Mouse (Mus musculus) heart, embryonic 16.5 days (tissue): ENCODE measurements around the gene Exoc4. TPM values are rescaled to one million over a fixed set of nuclear protein-coding genes. Genes with fewer than 3 reads are reported as not detected.

Experiments
- ATAC-seq: fragments of 200-750 bp; cut with Nextera tagmentation; replicated peaks from 2 replicates; pipeline ENCODE4 v1.8.0; 2017; ENCODE audit warnings: moderate number of reproducible peaks; ENCODE audit not compliant: insufficient read depth, low FRiP score; ENCODE audit errors: extremely low read depth
- H3K27ac ChIP-seq: fragments of 300-500 bp; sonication (generic); 2 replicates; pipeline ENCODE4 v1.5.1; 2014; ENCODE audit warnings: mild to moderate bottlenecking, low read length, control low read depth, moderate library complexity
- H3K27me3 ChIP-seq: fragments of 300-500 bp; sonication (generic); 2 replicates; pipeline ENCODE4 v1.6.1; 2014; ENCODE audit warnings: low read length, mixed read lengths; ENCODE audit not compliant: control insufficient read depth, insufficient read depth
- H3K36me3 ChIP-seq: fragments of 300-500 bp; sonication (generic); 2 replicates; pipeline ENCODE4 v1.6.1; 2014; ENCODE audit not compliant: control insufficient read depth, insufficient read depth
- H3K4me1 ChIP-seq: fragments of 300-500 bp; sonication (generic); 2 replicates; pipeline ENCODE4 v1.6.1; 2014; ENCODE audit warnings: low read length, mixed read lengths; ENCODE audit not compliant: control insufficient read depth, insufficient read depth
- H3K4me2 ChIP-seq: fragments of 300-500 bp; sonication (generic); 2 replicates; pipeline ENCODE4 v1.6.1; 2014; ENCODE audit warnings: low read depth, mild to moderate bottlenecking, control low read depth, low read length
- H3K4me3 ChIP-seq: fragments of 300-500 bp; sonication (generic); 2 replicates; pipeline ENCODE4 v1.5.1; 2014; ENCODE audit warnings: mild to moderate bottlenecking, control low read depth, low read length
- H3K9ac ChIP-seq: fragments of 300-500 bp; sonication (generic); 2 replicates; pipeline ENCODE4 v1.6.1; 2014; ENCODE audit warnings: low read length, control low read depth
- H3K9me3 ChIP-seq: fragments of 300-500 bp; sonication (generic); replicated peaks from 2 replicates; pipeline ENCODE4 v1.6.1; 2016; ENCODE audit warnings: low read length; ENCODE audit not compliant: control insufficient read depth
- WGBS: fragments of 180-500 bp; shearing (Covaris S2); extraction: QIAGEN DNeasy Blood & Tissue Kit; methylation state at CpG from one replicate; pipeline ENCODE4 v1.1.7; 2014; 5-methylcytosine and 5-hydroxymethylcytosine counted together
- polyA plus RNA-seq: library from polyadenylated mRNA; unstranded; fragments of >200 nt; fragmentation: Nextera tagmentation; extraction: Ambion mirVana; gene quantifications from 2 replicates; pipeline ENCODE4 v1.2.1, GENCODE M21; 2015

Exoc4 gene
- polyA plus RNA-seq, 1 experiment from 2014 or later, result 35.1 TPM

- Histone ChIP-seq H3K9ac (no peak overlapping the region), H3K4me1 (no peaks in the 10 kb centered on the region), H3K27ac (no peak overlapping the region), H3K9me3 (no peaks in the 10 kb centered on the region), H3K4me3 (no peak overlapping the region), H3K36me3 (no peaks in the 10 kb centered on the region), H3K4me2 (no peak overlapping the region), H3K27me3 (no peaks in the 10 kb centered on the region)
- WGBS, result 69% methylated on average over 2 of the region's 2 CpGs
- no peak for ATAC-seq
Observed at GRCm38 (mm10) chr6:33804775-33805174, 555.9 kb downstream of the Exoc4 start.

GRCm38 (mm10) chr6:33806072-33806782 is 557.3 kb downstream of the Exoc4 start:
- Histone ChIP-seq H3K4me2 (no peak overlapping the region), H3K9me3 (no peaks in the 10 kb centered on the region), H3K4me1 (no peaks in the 10 kb centered on the region), H3K4me3 (no peak overlapping the region), H3K27ac (no peak overlapping the region), H3K9ac (no peak overlapping the region), H3K36me3 (no peaks in the 10 kb centered on the region), H3K27me3 (no peaks in the 10 kb centered on the region)
- WGBS, result 71% methylated on average over 3 of the region's 3 CpGs
- no peak for ATAC-seq

- H3K4me3 ChIP-seq, result no peak overlapping the region
- ATAC-seq, result no peak
- no peak overlapping the region for H3K27ac ChIP-seq
- H3K4me2 ChIP-seq, result no peak overlapping the region
- H3K9ac ChIP-seq, result no peak overlapping the region
- no peaks in the 10 kb centered on the region for H3K27me3 ChIP-seq
- no peaks in the 10 kb centered on the region for H3K4me1 ChIP-seq
- WGBS, result 48% methylated on average over 2 of the region's 2 CpGs
- H3K9me3 ChIP-seq, result no peaks in the 10 kb centered on the region
- H3K36me3 ChIP-seq, result no peaks in the 10 kb centered on the region
Observed at GRCm38 (mm10) chr6:33814386-33814785, 565.5 kb downstream of the Exoc4 start.

GRCm38 (mm10) chr6:33823171-33823570 is 574.3 kb downstream of the Exoc4 start:
- Histone ChIP-seq H3K4me3 (no peak overlapping the region), H3K27me3 (no peaks in the 10 kb centered on the region), H3K36me3 (no peaks in the 10 kb centered on the region), H3K4me2 (no peak overlapping the region), H3K9ac (no peak overlapping the region), H3K9me3 (no peaks in the 10 kb centered on the region), H3K4me1 (peaks cover 18% of the 10 kb centered on the region), H3K27ac (no peak overlapping the region)
- 75% methylated on average over 2 of the region's 2 CpGs for WGBS
- ATAC-seq, result no peak

- 40% methylated on average over 6 of the region's 6 CpGs for WGBS
- no peaks in the 10 kb centered on the region for H3K36me3 ChIP-seq
- no peaks in the 10 kb centered on the region for H3K9me3 ChIP-seq
- no peak overlapping the region for H3K4me3 ChIP-seq
- H3K9ac ChIP-seq, result no peak overlapping the region
- no peak overlapping the region for H3K27ac ChIP-seq
- ATAC-seq, result no peak
- H3K27me3 ChIP-seq, result no peaks in the 10 kb centered on the region
- H3K4me1 ChIP-seq, result peaks cover 18% of the 10 kb centered on the region
- no peak overlapping the region for H3K4me2 ChIP-seq
Observed at GRCm38 (mm10) chr6:33823777-33824302, 575.0 kb downstream of the Exoc4 start.

- Histone ChIP-seq H3K36me3 (no peaks in the 10 kb centered on the region), H3K9me3 (no peaks in the 10 kb centered on the region), H3K4me2 (no peak overlapping the region), H3K27me3 (no peaks in the 10 kb centered on the region), H3K9ac (no peak overlapping the region), H3K27ac (no peak overlapping the region), H3K4me3 (no peak overlapping the region), H3K4me1 (peaks cover 5% of the 10 kb centered on the region)
- ATAC-seq, result no peak
- WGBS, result 91% methylated on average over 6 of the region's 6 CpGs
Observed at GRCm38 (mm10) chr6:33828499-33828898, 579.6 kb downstream of the Exoc4 start.

GRCm38 (mm10) chr6:33829261-33829660 is 580.4 kb downstream of the Exoc4 start:
- no peak overlapping the region for H3K9ac ChIP-seq
- H3K27me3 ChIP-seq, result no peaks in the 10 kb centered on the region
- H3K4me2 ChIP-seq, result no peak overlapping the region
- H3K4me1 ChIP-seq, result 0 out of 2 replicates have a peak, but pooled peaks cover 1% of the 10 kb centered on the region
- H3K27ac ChIP-seq, result no peak overlapping the region
- no peaks in the 10 kb centered on the region for H3K36me3 ChIP-seq
- ATAC-seq, result no peak
- H3K9me3 ChIP-seq, result no peaks in the 10 kb centered on the region
- no peak overlapping the region for H3K4me3 ChIP-seq
- WGBS, result 93% methylated on average over 4 of the region's 4 CpGs

GRCm38 (mm10) chr6:33831276-33831675 is 582.4 kb downstream of the Exoc4 start:
- no peak for ATAC-seq
- Histone ChIP-seq H3K4me2 (no peak overlapping the region), H3K9ac (no peak overlapping the region), H3K9me3 (no peaks in the 10 kb centered on the region), H3K4me1 (0 out of 2 replicates have a peak, but pooled peaks cover 3% of the 10 kb centered on the region), H3K36me3 (no peaks in the 10 kb centered on the region), H3K27ac (no peak overlapping the region), H3K4me3 (no peak overlapping the region), H3K27me3 (no peaks in the 10 kb centered on the region)
- WGBS, result 89% methylated on average over 3 of the region's 3 CpGs

GRCm38 (mm10) chr6:33832978-33833377 is 584.1 kb downstream of the Exoc4 start:
- H3K4me3 ChIP-seq, result no peak overlapping the region

More at GRCm38 (mm10) chr6:33832978-33833377, 584.1 kb downstream of the Exoc4 start:
- 85% methylated on average over 4 of the region's 4 CpGs for WGBS
- Histone ChIP-seq H3K27me3 (no peaks in the 10 kb centered on the region), H3K4me1 (0 out of 2 replicates have a peak, but pooled peaks cover 3% of the 10 kb centered on the region), H3K36me3 (no peaks in the 10 kb centered on the region), H3K9ac (no peak overlapping the region), H3K27ac (no peak overlapping the region), H3K4me2 (no peak overlapping the region), H3K9me3 (no peaks in the 10 kb centered on the region)
- no peak for ATAC-seq
